Mouse (Mus musculus) liver, embryonic 11.5 days (tissue): ENCODE measurements at regions not wholly inside any gene's neighbourhood (a gene's known extent, or its start where the extent isn't known, plus 50 kb on each side); places are given as distances from the start of the nearest gene placed in this dataset.

Experiments
- ATAC-seq: fragments of 200-750 bp; cut with Nextera tagmentation; replicated peaks from 2 replicates; pipeline ENCODE4 v1.8.0; 2017; ENCODE audit warnings: moderate number of reproducible peaks, mild to moderate bottlenecking, moderate TSS enrichment, moderate library complexity; ENCODE audit not compliant: low FRiP score
- DNase-seq: peaks from one replicate; pipeline ENCODE4 v3.0.0-alpha.2; 2017; ENCODE audit warnings: low spot score
- H3K27ac ChIP-seq: fragments of 300-500 bp; sonication (generic); 2 replicates; pipeline ENCODE4 v1.5.1; 2014; ENCODE audit warnings: mild to moderate bottlenecking, low read depth, low read length, control low read depth
- H3K27me3 ChIP-seq: fragments of 300-500 bp; sonication (generic); replicated peaks from 2 replicates; pipeline ENCODE4 v1.6.1; 2014; ENCODE audit warnings: low read length, mixed read lengths; ENCODE audit not compliant: control insufficient read depth, insufficient read depth
- H3K36me3 ChIP-seq: fragments of 300-500 bp; sonication (generic); 2 replicates; pipeline ENCODE4 v1.6.1; 2014; ENCODE audit warnings: mild to moderate bottlenecking, low read length, moderate library complexity, mixed read lengths; ENCODE audit not compliant: control insufficient read depth, insufficient read depth
- H3K4me1 ChIP-seq: fragments of 300-500 bp; sonication (generic); replicated peaks from 2 replicates; pipeline ENCODE4 v1.6.1; 2014; ENCODE audit warnings: low read length, mixed read lengths; ENCODE audit not compliant: control insufficient read depth, insufficient read depth
- H3K4me2 ChIP-seq: fragments of 300-500 bp; sonication (generic); 2 replicates; pipeline ENCODE4 v1.6.1; 2014; ENCODE audit warnings: mild to moderate bottlenecking, control low read depth, moderate library complexity
- H3K4me3 ChIP-seq: fragments of 300-500 bp; sonication (generic); 2 replicates; pipeline ENCODE4 v1.5.1; 2014; ENCODE audit warnings: low read depth, low read length, control low read depth
- H3K9ac ChIP-seq: fragments of 300-500 bp; sonication (generic); 2 replicates; pipeline ENCODE4 v1.6.1; 2014; ENCODE audit warnings: low read depth, low read length, control low read depth
- H3K9me3 ChIP-seq: fragments of 300-500 bp; sonication (generic); 2 replicates; pipeline ENCODE4 v1.6.1; 2016; ENCODE audit warnings: low read length, inconsistent platforms, mixed read lengths; ENCODE audit not compliant: control insufficient read depth
- WGBS: fragments of 180-500 bp; shearing (Covaris S2); extraction: QIAGEN DNeasy Blood & Tissue Kit; methylation state at CpG from one replicate; pipeline ENCODE4 v1.1.7; 2014; 5-methylcytosine and 5-hydroxymethylcytosine counted together

GRCm38 (mm10) chr8:109012655-109013054 lies 481.2 kb upstream of the Pmfbp1 start:
- no peak overlapping the region for H3K4me2 ChIP-seq
- H3K9me3 ChIP-seq, result no peaks in the 10 kb centered on the region
- no peaks in the 10 kb centered on the region for H3K4me1 ChIP-seq
- ATAC-seq (no peak), DNase-seq (no peak)
- no peaks in the 10 kb centered on the region for H3K36me3 ChIP-seq
- no peak overlapping the region for H3K27ac ChIP-seq
- no peak overlapping the region for H3K9ac ChIP-seq
- no peaks in the 10 kb centered on the region for H3K27me3 ChIP-seq
- H3K4me3 ChIP-seq, result no peak overlapping the region
- 56% methylated on average over 8 of the region's 8 CpGs for WGBS

- H3K9ac ChIP-seq, result no peak overlapping the region
- no peak overlapping the region for H3K4me2 ChIP-seq
- ATAC-seq (no peak), DNase-seq (no peak)
- H3K9me3 ChIP-seq, result no peaks in the 10 kb centered on the region
- no peak overlapping the region for H3K27ac ChIP-seq
- 67% methylated on average over 7 of the region's 7 CpGs for WGBS
- no peaks in the 10 kb centered on the region for H3K4me1 ChIP-seq
- H3K27me3 ChIP-seq, result no peaks in the 10 kb centered on the region
- H3K36me3 ChIP-seq, result no peaks in the 10 kb centered on the region
- no peak overlapping the region for H3K4me3 ChIP-seq
These were observed 480.2 kb upstream of the Pmfbp1 start for GRCm38 (mm10) chr8:109013577-109013976.

GRCm38 (mm10) chr8:109014746-109015145 lies 479.1 kb upstream of the Pmfbp1 start:
- WGBS, result 52% methylated on average over 7 of the region's 7 CpGs
- H3K9ac ChIP-seq, result no peak overlapping the region
- H3K36me3 ChIP-seq, result no peaks in the 10 kb centered on the region
- no peak overlapping the region for H3K27ac ChIP-seq
- no peak overlapping the region for H3K4me3 ChIP-seq
- H3K4me1 ChIP-seq, result no peaks in the 10 kb centered on the region
- no peaks in the 10 kb centered on the region for H3K27me3 ChIP-seq
- DNase-seq (no peak), ATAC-seq (peak; percentile 51; the same call in 1 of the 2 replicates)
- H3K4me2 ChIP-seq, result no peak overlapping the region
- no peaks in the 10 kb centered on the region for H3K9me3 ChIP-seq

GRCm38 (mm10) chr8:109019565-109019964 lies 474.3 kb upstream of the Pmfbp1 start:
- H3K4me2 ChIP-seq, result no peak overlapping the region
- ATAC-seq (no peak), DNase-seq (no peak)
- no peak overlapping the region for H3K4me3 ChIP-seq
- no peaks in the 10 kb centered on the region for H3K9me3 ChIP-seq
- WGBS, result 58% methylated on average over 7 of the region's 7 CpGs
- H3K27me3 ChIP-seq, result no peaks in the 10 kb centered on the region
- no peaks in the 10 kb centered on the region for H3K4me1 ChIP-seq
- no peak overlapping the region for H3K9ac ChIP-seq
- H3K36me3 ChIP-seq, result no peaks in the 10 kb centered on the region
- H3K27ac ChIP-seq, result no peak overlapping the region

GRCm38 (mm10) chr8:109020102-109020501 lies 473.7 kb upstream of the Pmfbp1 start:
- Histone ChIP-seq H3K36me3 (no peaks in the 10 kb centered on the region), H3K4me1 (no peaks in the 10 kb centered on the region), H3K4me3 (no peak overlapping the region), H3K4me2 (no peak overlapping the region), H3K9ac (no peak overlapping the region), H3K27me3 (no peaks in the 10 kb centered on the region), H3K27ac (no peak overlapping the region), H3K9me3 (no peaks in the 10 kb centered on the region)
- 81% methylated on average over 4 of the region's 4 CpGs for WGBS
- DNase-seq (no peak), ATAC-seq (no peak)

GRCm38 (mm10) chr8:109027923-109028322 lies 465.9 kb upstream of the Pmfbp1 start:
- Histone ChIP-seq H3K27ac (no peak overlapping the region), H3K27me3 (no peaks in the 10 kb centered on the region), H3K9ac (no peak overlapping the region), H3K9me3 (no peaks in the 10 kb centered on the region), H3K4me3 (no peak overlapping the region), H3K36me3 (no peaks in the 10 kb centered on the region), H3K4me1 (no peaks in the 10 kb centered on the region), H3K4me2 (no peak overlapping the region)
- no peak for ATAC-seq
- DNase-seq, result no peak
- WGBS, result 90% methylated on average over 8 of the region's 8 CpGs

DNA sequence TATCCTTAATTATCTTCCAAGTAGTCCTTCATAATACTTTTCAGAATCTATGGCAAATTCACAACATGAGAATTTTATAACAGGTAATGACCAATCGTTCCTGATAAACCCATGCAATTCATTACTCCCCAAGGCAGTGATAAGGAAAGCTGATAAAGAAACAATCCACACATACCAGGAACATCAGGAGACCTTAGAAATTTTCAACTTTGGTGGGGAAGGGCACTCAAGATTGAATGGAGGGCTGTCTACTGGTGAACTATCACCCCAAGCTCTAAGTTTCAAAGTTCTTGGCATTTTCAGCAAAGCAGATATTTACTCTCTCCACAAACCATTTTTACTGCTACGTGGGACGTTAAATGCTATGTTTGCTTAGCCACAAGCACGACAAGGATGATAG lies 440.2 kb upstream of the Pmfbp1 start:
- H3K9ac ChIP-seq, result no peak overlapping the region
- no peak overlapping the region for H3K27ac ChIP-seq
- no peaks in the 10 kb centered on the region for H3K4me1 ChIP-seq
- H3K27me3 ChIP-seq, result no peaks in the 10 kb centered on the region
- no peak for DNase-seq
- H3K4me2 ChIP-seq, result no peak overlapping the region
- 75% methylated on average over 4 of the region's 4 CpGs for WGBS
- ATAC-seq, result no peak
- no peaks in the 10 kb centered on the region for H3K36me3 ChIP-seq
- H3K9me3 ChIP-seq, result peaks cover 3% of the 10 kb centered on the region
- H3K4me3 ChIP-seq, result no peak overlapping the region

GRCm38 (mm10) chr8:109059152-109059551 lies 434.7 kb upstream of the Pmfbp1 start:
- DNase-seq (no peak), ATAC-seq (no peak)
- Histone ChIP-seq H3K4me3 (no peak overlapping the region), H3K4me2 (no peak overlapping the region), H3K36me3 (no peaks in the 10 kb centered on the region), H3K9me3 (no peaks in the 10 kb centered on the region), H3K9ac (no peak overlapping the region), H3K4me1 (no peaks in the 10 kb centered on the region), H3K27ac (no peak overlapping the region), H3K27me3 (no peaks in the 10 kb centered on the region)
- 84% methylated on average over 5 of the region's 5 CpGs for WGBS

DNA sequence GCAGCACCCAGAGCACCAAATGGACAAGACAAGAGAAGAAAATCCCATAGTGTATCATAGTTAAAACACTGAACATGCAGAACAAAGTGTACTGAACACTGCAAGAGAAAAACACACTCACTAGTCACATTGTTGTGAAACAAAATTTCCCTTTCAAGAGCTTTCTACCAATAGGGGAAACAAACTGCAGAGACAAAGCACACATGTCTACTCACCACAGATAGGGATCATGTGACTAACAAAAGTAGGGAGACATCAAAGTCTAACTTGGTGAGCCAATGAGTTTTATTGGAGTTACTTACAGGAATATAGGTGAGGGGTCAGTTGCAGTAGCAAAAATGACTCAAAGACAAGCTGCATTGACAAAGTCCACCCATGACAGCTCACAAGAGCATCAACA lies 431.5 kb upstream of the Pmfbp1 start:
- no peak overlapping the region for H3K9ac ChIP-seq
- no peaks in the 10 kb centered on the region for H3K36me3 ChIP-seq
- H3K27ac ChIP-seq, result no peak overlapping the region
- no peak for DNase-seq
- no peaks in the 10 kb centered on the region for H3K4me1 ChIP-seq
- H3K27me3 ChIP-seq, result no peaks in the 10 kb centered on the region
- no peak overlapping the region for H3K4me3 ChIP-seq
- H3K9me3 ChIP-seq, result no peaks in the 10 kb centered on the region
- H3K4me2 ChIP-seq, result no peak overlapping the region
- ATAC-seq, result no peak
